Mouse (Mus musculus): ENCODE measurements around the gene Abca1. TPM values are rescaled to one million over a fixed set of nuclear protein-coding genes. Genes with fewer than 3 reads are reported as not detected.

The Abca1 gene
- 1.6 and 2.0 TPM in 2 replicates for polyA plus RNA-seq (2015; fragmentation: Nextera tagmentation; extraction: Ambion mirVana)

DNA sequence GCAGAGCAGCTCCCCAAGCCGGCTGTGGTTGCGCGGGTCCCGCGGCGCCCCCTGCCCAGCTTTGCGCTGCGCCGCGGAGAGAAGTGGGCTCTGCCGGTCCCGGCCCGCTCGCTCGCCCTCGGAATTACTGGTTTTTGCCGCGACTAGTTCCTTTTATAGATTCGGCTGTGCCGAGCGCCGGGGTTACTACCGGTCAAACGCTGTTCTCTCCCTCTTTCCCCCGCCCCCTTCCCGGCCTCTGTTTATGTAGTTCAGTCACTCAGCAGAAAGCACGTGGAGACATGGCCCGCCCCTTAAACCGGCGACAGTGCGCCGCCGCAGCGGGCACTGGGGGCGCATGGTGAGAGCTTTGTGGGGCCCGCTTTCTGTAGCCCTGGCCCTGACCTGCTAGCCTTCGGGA lies at the start of gene Abca1:
Abca1 (minus strand) TSS at position 129 of the 400 bp plus-strand sequence.
- WGBS: under 1% methylated on average over 35 of the region's 37 CpGs
- H3K4me1 ChIP-seq (replicated peaks; ENCODE audit: control insufficient read depth, insufficient read depth): no peaks in the 10 kb centered on the region
- peak; percentile 42 for TF ChIP-seq CTCF (IDR thresholded peaks at IDR 0.05; ENCODE audit: low read depth)
- peak; percentile 36 for TF ChIP-seq EP300 (optimal IDR thresholded peaks at IDR 0.05)
- ATAC-seq (ENCODE audit: low FRiP score, low TSS enrichment) (peak; percentile 97), DNase-seq (ENCODE audit: low spot score) (peak; percentile 92)
- no peaks in the 10 kb centered on the region for H3K36me3 ChIP-seq (ENCODE audit: control insufficient read depth, insufficient read depth, low read length)
- peak within 1 kb of the TSS; percentile 69 for H3K27ac ChIP-seq (replicated peaks)
- H3K4me2 ChIP-seq (replicated peaks; ENCODE audit: low read depth): peak within 1 kb of the TSS; percentile 83
- peak within 1 kb of the TSS; percentile 71 for H3K9ac ChIP-seq (ENCODE audit: low read length)
- no peaks in the 10 kb centered on the region for H3K9me3 ChIP-seq (ENCODE audit: control insufficient read depth, low read length)
- H3K27me3 ChIP-seq (ENCODE audit: control insufficient read depth, insufficient read depth, low read length): no peaks in the 10 kb centered on the region
- peak within 1 kb of the TSS; percentile 70 for H3K4me3 ChIP-seq (ENCODE audit: low read depth, low read length)

DNA sequence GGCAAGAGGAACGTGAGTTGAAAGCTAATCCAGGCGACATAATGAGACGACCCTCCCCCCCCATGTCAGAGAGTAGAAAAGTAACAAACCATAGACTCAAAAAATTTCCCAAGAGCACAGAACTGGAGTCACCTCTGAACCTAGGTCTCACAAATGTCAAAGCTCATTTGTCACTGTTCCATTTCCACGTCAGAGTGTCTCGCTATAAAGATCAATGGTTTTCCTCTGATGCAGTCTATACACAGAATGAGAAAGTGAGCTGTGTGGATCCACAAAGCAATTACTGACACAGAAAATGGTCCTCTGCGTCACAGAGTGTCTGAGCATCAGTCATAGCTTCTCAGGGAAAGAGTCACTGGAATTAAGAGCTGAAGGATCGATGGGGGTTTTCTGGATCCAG lies 44.8 kb upstream of the Abca1 start:
- ATAC-seq (ENCODE audit: low FRiP score, low TSS enrichment) (no peak), DNase-seq (ENCODE audit: low spot score) (no peak)
- 50% methylated on average over 7 of the region's 7 CpGs for WGBS
- Histone ChIP-seq H3K27me3 (ENCODE audit: control insufficient read depth, insufficient read depth, low read length) (no peaks in the 10 kb centered on the region), H3K9me3 (ENCODE audit: control insufficient read depth, low read length) (no peaks in the 10 kb centered on the region), H3K27ac (replicated peaks) (no peak overlapping the region), H3K9ac (ENCODE audit: low read length) (no peak overlapping the region), H3K4me3 (ENCODE audit: low read depth, low read length) (no peak overlapping the region), H3K4me2 (replicated peaks; ENCODE audit: low read depth) (no peak overlapping the region), H3K36me3 (ENCODE audit: control insufficient read depth, insufficient read depth, low read length) (no peaks in the 10 kb centered on the region), H3K4me1 (replicated peaks; ENCODE audit: control insufficient read depth, insufficient read depth) (no peaks in the 10 kb centered on the region)
- no peak for TF ChIP-seq EP300 (optimal IDR thresholded peaks at IDR 0.05)
- no peak for TF ChIP-seq CTCF (IDR thresholded peaks at IDR 0.05; ENCODE audit: low read depth)

DNA sequence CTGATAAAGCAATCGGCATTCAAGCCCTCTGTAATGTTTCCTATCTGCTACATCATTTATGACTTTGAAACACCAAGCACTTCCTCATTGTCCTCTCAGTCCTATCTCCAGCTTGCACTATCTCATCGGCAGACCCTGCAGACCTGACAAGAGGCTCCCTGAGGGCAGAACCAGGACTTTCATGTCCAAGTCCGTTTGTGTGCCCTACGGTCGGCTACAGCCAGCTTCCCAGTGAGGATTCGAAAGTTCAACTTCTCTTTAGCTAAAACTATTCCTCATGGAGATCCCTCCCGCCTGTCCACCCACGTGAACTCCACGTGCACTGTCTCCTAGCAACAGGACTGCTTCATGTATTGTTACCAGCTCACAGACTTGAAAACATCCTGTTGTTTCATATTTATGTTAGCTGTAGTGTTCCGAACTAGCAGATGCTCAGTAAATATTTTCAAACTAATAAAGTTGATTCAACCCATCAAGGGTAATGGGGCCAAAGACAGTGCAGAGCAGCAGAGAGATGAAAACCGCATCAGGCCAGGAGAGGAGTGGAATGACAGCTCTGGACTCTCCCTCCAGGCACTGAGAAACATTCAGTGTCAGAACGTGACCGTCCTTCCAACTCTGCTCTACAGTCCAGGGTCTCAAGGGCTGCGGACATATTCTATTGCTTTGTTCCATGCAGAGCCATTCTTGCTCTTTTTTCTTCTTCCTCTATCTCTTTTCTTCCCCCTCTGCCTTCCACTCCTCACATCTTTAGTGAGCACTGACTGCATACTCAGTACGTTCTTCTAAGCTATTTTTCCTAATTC lies 44.1 kb upstream of the Abca1 start:
- H3K4me1 ChIP-seq (replicated peaks; ENCODE audit: control insufficient read depth, insufficient read depth): no peaks in the 10 kb centered on the region
- no peak overlapping the region for H3K27ac ChIP-seq (replicated peaks)
- no peak overlapping the region for H3K4me2 ChIP-seq (replicated peaks; ENCODE audit: low read depth)
- H3K9me3 ChIP-seq (ENCODE audit: control insufficient read depth, low read length): no peaks in the 10 kb centered on the region
- TF ChIP-seq CTCF (IDR thresholded peaks at IDR 0.05; ENCODE audit: low read depth): no peak
- TF ChIP-seq EP300 (optimal IDR thresholded peaks at IDR 0.05): no peak
- no peaks in the 10 kb centered on the region for H3K36me3 ChIP-seq (ENCODE audit: control insufficient read depth, insufficient read depth, low read length)
- H3K27me3 ChIP-seq (ENCODE audit: control insufficient read depth, insufficient read depth, low read length): no peaks in the 10 kb centered on the region
- DNase-seq (ENCODE audit: low spot score) (no peak), ATAC-seq (ENCODE audit: low FRiP score, low TSS enrichment) (no peak)
- no peak overlapping the region for H3K4me3 ChIP-seq (ENCODE audit: low read depth, low read length)
- no peak overlapping the region for H3K9ac ChIP-seq (ENCODE audit: low read length)
- 62% methylated on average over 15 of the region's 15 CpGs for WGBS

DNA sequence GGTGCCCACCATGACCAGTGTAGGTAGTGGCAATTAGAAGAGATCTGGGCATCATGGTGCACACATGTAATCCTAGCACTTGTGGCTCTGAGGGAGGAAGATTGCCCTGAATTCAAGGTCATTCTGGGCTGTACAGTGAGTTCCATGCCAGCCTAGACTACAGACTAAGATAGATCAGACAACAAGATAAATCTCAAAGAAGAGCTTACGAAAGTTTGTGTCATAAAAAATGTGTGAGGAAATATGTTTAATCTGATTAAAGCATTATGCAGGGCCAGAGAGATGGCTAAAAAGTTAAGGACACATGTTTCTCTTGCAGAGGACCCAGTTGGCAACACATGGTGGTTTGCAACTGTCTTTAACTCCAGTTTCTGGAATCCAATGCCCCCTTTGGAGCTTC lies 40.6 kb upstream of the Abca1 start:
- no peak overlapping the region for H3K27ac ChIP-seq (replicated peaks)
- no peak overlapping the region for H3K4me3 ChIP-seq (ENCODE audit: low read depth, low read length)
- TF ChIP-seq EP300 (optimal IDR thresholded peaks at IDR 0.05) (no peak), CTCF (IDR thresholded peaks at IDR 0.05; ENCODE audit: low read depth) (no peak)
- no peaks in the 10 kb centered on the region; the same call in 1 of the 2 replicates for H3K4me1 ChIP-seq (replicated peaks; ENCODE audit: control insufficient read depth, insufficient read depth)
- ATAC-seq (ENCODE audit: low FRiP score, low TSS enrichment) (no peak), DNase-seq (ENCODE audit: low spot score) (no peak)
- WGBS: 78% methylated on average over 1 of the region's 1 CpGs
- no peaks in the 10 kb centered on the region for H3K27me3 ChIP-seq (ENCODE audit: control insufficient read depth, insufficient read depth, low read length)
- no peak overlapping the region for H3K4me2 ChIP-seq (replicated peaks; ENCODE audit: low read depth)
- no peaks in the 10 kb centered on the region for H3K36me3 ChIP-seq (ENCODE audit: control insufficient read depth, insufficient read depth, low read length)
- H3K9me3 ChIP-seq (ENCODE audit: control insufficient read depth, low read length): no peaks in the 10 kb centered on the region
- no peak overlapping the region for H3K9ac ChIP-seq (ENCODE audit: low read length)

GRCm38 (mm10) chr4:53197842-53198241 lies 38.1 kb upstream of the Abca1 start:
- no peaks in the 10 kb centered on the region for H3K9me3 ChIP-seq (ENCODE audit: control insufficient read depth, low read length)
- H3K4me1 ChIP-seq (replicated peaks; ENCODE audit: control insufficient read depth, insufficient read depth): no peaks in the 10 kb centered on the region; the same call in 1 of the 2 replicates
- DNase-seq (ENCODE audit: low spot score): no peak
- no peak overlapping the region for H3K9ac ChIP-seq (ENCODE audit: low read length)
- 66% methylated on average over 4 of the region's 4 CpGs for WGBS
- H3K36me3 ChIP-seq (ENCODE audit: control insufficient read depth, insufficient read depth, low read length): no peaks in the 10 kb centered on the region
- TF ChIP-seq CTCF (IDR thresholded peaks at IDR 0.05; ENCODE audit: low read depth) (no peak), EP300 (optimal IDR thresholded peaks at IDR 0.05) (no peak)
- no peak for ATAC-seq (ENCODE audit: low FRiP score, low TSS enrichment)
- no peak overlapping the region for H3K27ac ChIP-seq (replicated peaks)
- H3K4me3 ChIP-seq (ENCODE audit: low read depth, low read length): no peak overlapping the region
- no peaks in the 10 kb centered on the region for H3K27me3 ChIP-seq (ENCODE audit: control insufficient read depth, insufficient read depth, low read length)
- H3K4me2 ChIP-seq (replicated peaks; ENCODE audit: low read depth): no peak overlapping the region
